Mouse (Mus musculus): Measurements from ENCODE around the gene D430041D05Rik. TPM values are rescaled to one million over a fixed set of nuclear protein-coding genes. Genes with fewer than 3 reads are reported as not detected.

The D430041D05Rik gene
- total and polyA plus RNA-seq, 3 experiments, result not detected

DNA sequence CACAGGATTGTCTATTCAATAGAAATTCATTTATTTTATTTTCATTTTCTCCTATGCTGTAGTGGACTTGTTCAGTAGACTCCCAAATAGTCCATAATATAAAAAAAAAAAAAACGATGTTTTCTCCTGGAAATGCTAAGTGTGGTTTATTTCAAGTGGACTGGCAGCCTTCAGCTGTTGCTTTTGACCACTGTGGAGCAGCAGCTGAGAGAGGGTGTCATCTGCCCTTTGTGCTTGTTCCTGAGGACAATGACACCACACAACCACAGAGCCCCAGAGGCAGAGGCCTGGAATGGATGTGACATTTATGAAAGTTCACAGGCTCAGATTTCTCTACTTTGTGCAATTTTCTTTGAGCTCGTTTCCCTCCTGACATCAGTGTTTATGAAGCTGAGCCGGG, 124.0 kb downstream of the D430041D05Rik start:
- dilution Hi-C loops (cut with MboI; ENCODE audit: extremely low pct_ligation_motif_present, extremely low pct_unique_long_range_greater_than_20kb, low sequenced_read_pairs), result no loop called here
- Histone ChIP-seq H3K4me2 (ENCODE audit: insufficient read depth, low read depth, poor library complexity, severe bottlenecking) (no peak overlapping the region), H3K9me3 (replicated peaks; ENCODE audit: low read length) (peaks cover 2% of the 10 kb centered on the region), H3K79me2 (replicated peaks; ENCODE audit: control insufficient read depth, extremely low read depth, insufficient read depth, poor library complexity, severe bottlenecking) (no peaks in the 10 kb centered on the region), H3K4me1 (ENCODE audit: control insufficient read depth in 1 of 2, insufficient read depth in 2 of 2) (no peaks in the 10 kb centered on the region), H3K4me3 (replicated peaks in 1 of 3; ENCODE audit: low read depth in 2 of 3, low read length in 2 of 3, poor library complexity in 1 of 3) (no peak overlapping the region), H3K36me3 (replicated peaks in 1 of 2; ENCODE audit: control insufficient read depth in 1 of 2, insufficient read depth in 1 of 2, low read length in 1 of 2) (no peaks in the 10 kb centered on the region), H3K9ac (ENCODE audit: insufficient read depth, low read depth) (no peak overlapping the region), H3K27me3 (replicated peaks) (peaks cover 4% of the 10 kb centered on the region), H3K27ac (ENCODE audit: insufficient read depth, low read depth) (no peak overlapping the region)
- in situ Hi-C loops (cut with MboI; ENCODE audit: low pct_ligation_motif_present, low pct_unique_long_range_greater_than_20kb, low sequenced_read_pairs), result no loop called here
- DNase-seq (ENCODE audit: extremely low read depth), result no peak
- no peak for TF ChIP-seq SIN3A (IDR thresholded peaks at IDR 0.05; ENCODE audit: low read length)

DNA sequence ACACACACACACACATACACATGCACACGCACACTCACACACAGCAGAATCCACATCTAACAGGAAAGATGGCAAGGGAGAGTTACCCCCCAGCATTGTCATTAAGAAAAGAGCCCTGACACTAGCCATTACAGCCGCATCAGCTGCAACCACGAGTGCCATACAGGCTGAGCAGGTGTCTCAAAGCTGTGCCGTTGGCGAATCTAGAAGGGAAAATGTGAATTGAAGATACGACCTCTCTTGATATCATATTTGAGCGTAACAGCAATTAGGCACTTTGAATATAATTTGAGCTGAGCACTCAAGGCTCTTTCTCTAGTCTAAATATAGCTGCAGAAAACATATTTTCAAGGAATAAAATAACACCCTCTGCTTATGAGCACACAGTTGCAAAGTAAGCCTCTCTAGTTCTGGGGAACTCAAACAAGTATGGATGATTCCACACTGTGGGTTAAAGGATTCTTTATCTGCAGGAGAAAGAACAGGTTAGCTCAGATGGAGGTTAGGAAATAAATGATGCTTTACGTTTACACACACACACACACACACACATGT, 127.3 kb downstream of the D430041D05Rik start:
- Histone ChIP-seq H3K9me3 (replicated peaks; ENCODE audit: low read length) (peaks cover 2% of the 10 kb centered on the region), H3K36me3 (replicated peaks in 1 of 2; ENCODE audit: control insufficient read depth in 1 of 2, insufficient read depth in 1 of 2, low read length in 1 of 2) (no peaks in the 10 kb centered on the region), H3K4me2 (ENCODE audit: insufficient read depth, low read depth, poor library complexity, severe bottlenecking) (no peak overlapping the region), H3K4me1 (ENCODE audit: control insufficient read depth in 1 of 2, insufficient read depth in 2 of 2) (no peaks in the 10 kb centered on the region), H3K9ac (ENCODE audit: insufficient read depth, low read depth) (no peak overlapping the region), H3K79me2 (replicated peaks; ENCODE audit: control insufficient read depth, extremely low read depth, insufficient read depth, poor library complexity, severe bottlenecking) (no peaks in the 10 kb centered on the region), H3K4me3 (replicated peaks in 1 of 3; ENCODE audit: low read depth in 2 of 3, low read length in 2 of 3, poor library complexity in 1 of 3) (no peak overlapping the region), H3K27ac (ENCODE audit: insufficient read depth, low read depth) (no peak overlapping the region), H3K27me3 (replicated peaks) (peaks cover 1% of the 10 kb centered on the region)
- dilution Hi-C loops (cut with MboI; ENCODE audit: extremely low pct_ligation_motif_present, extremely low pct_unique_long_range_greater_than_20kb, low sequenced_read_pairs), result no loop called here
- in situ Hi-C loops (cut with MboI; ENCODE audit: low pct_ligation_motif_present, low pct_unique_long_range_greater_than_20kb, low sequenced_read_pairs), result no loop called here
- TF ChIP-seq KAT2A (IDR thresholded peaks at IDR 0.05; ENCODE audit: insufficient replicate concordance, low read length) (no peak), BHLHE40 (IDR thresholded peaks at IDR 0.05; ENCODE audit: low read depth, low read length) (no peak), ELF1 (IDR thresholded peaks at IDR 0.05; ENCODE audit: low read depth, low read length) (no peak), ETS1 (conservative IDR thresholded peaks at IDR 0.05; ENCODE audit: low read depth, low read length) (no peak), GABPA (IDR thresholded peaks at IDR 0.05; ENCODE audit: insufficient replicate concordance, low read depth, low read length) (no peak), USF1 (IDR thresholded peaks at IDR 0.05; ENCODE audit: low read depth, low read length) (no peak), RAD21 (IDR thresholded peaks at IDR 0.05; ENCODE audit: low read depth, low read length) (no peak), MXI1 (IDR thresholded peaks at IDR 0.05; ENCODE audit: low read depth, low read length) (no peak), HCFC1 (IDR thresholded peaks at IDR 0.05; ENCODE audit: low read depth, low read length) (no peak), TCF12 (IDR thresholded peaks at IDR 0.05; ENCODE audit: low read depth, low read length) (no peak), POLR2AphosphoS2 (IDR thresholded peaks at IDR 0.05; ENCODE audit: low read depth, low read length) (no peak)
- no peak for DNase-seq (ENCODE audit: extremely low read depth)

GRCm38 (mm10) chr2:104282835-104283234, 128.0 kb downstream of the D430041D05Rik start:
- Histone ChIP-seq H3K4me2 (ENCODE audit: insufficient read depth, low read depth, poor library complexity, severe bottlenecking) (no peak overlapping the region), H3K27ac (ENCODE audit: insufficient read depth, low read depth) (no peak overlapping the region), H3K4me1 (ENCODE audit: control insufficient read depth in 1 of 2, insufficient read depth in 2 of 2) (no peaks in the 10 kb centered on the region), H3K79me2 (replicated peaks; ENCODE audit: control insufficient read depth, extremely low read depth, insufficient read depth, poor library complexity, severe bottlenecking) (no peaks in the 10 kb centered on the region), H3K9me3 (replicated peaks; ENCODE audit: low read length) (peaks cover 2% of the 10 kb centered on the region), H3K4me3 (replicated peaks in 1 of 3; ENCODE audit: low read depth in 2 of 3, low read length in 2 of 3, poor library complexity in 1 of 3) (no peak overlapping the region), H3K36me3 (replicated peaks in 1 of 2; ENCODE audit: control insufficient read depth in 1 of 2, insufficient read depth in 1 of 2, low read length in 1 of 2) (no peaks in the 10 kb centered on the region), H3K9ac (ENCODE audit: insufficient read depth, low read depth) (no peak overlapping the region), H3K27me3 (replicated peaks) (no peaks in the 10 kb centered on the region)
- dilution Hi-C loops (cut with MboI; ENCODE audit: extremely low pct_ligation_motif_present, extremely low pct_unique_long_range_greater_than_20kb, low sequenced_read_pairs) (no loop called here), in situ Hi-C loops (cut with MboI; ENCODE audit: low pct_ligation_motif_present, low pct_unique_long_range_greater_than_20kb, low sequenced_read_pairs) (no loop called here)
- DNase-seq (ENCODE audit: extremely low read depth), result no peak
- TF ChIP-seq HCFC1 (IDR thresholded peaks at IDR 0.05; ENCODE audit: low read depth, low read length) (no peak), TBP (conservative IDR thresholded peaks at IDR 0.05; ENCODE audit: low read depth, low read length) (no peak), UBTF (IDR thresholded peaks at IDR 0.05; ENCODE audit: low read depth, low read length) (no peak), MYC (IDR thresholded peaks at IDR 0.05; ENCODE audit: low read depth, low read length) (no peak), KAT2A (IDR thresholded peaks at IDR 0.05; ENCODE audit: insufficient replicate concordance, low read length) (no peak), ZKSCAN1 (IDR thresholded peaks at IDR 0.05; ENCODE audit: borderline replicate concordance, low read depth, low read length) (no peak), ZNF384 (IDR thresholded peaks at IDR 0.05; ENCODE audit: low read depth, low read length) (no peak), ZMIZ1 (IDR thresholded peaks at IDR 0.05; ENCODE audit: low read depth, low read length) (no peak), MEF2A (IDR thresholded peaks at IDR 0.05; ENCODE audit: borderline replicate concordance, low read depth, low read length) (no peak), SMC3 (IDR thresholded peaks at IDR 0.05; ENCODE audit: low read depth, low read length) (no peak), EP300 (IDR thresholded peaks at IDR 0.05; ENCODE audit: low read length) (no peak), NELFE (IDR thresholded peaks at IDR 0.05; ENCODE audit: low read depth, low read length) (no peak), IRF4 (IDR thresholded peaks at IDR 0.05; ENCODE audit: low read depth, low read length) (no peak), E2F4 (IDR thresholded peaks at IDR 0.05; ENCODE audit: insufficient replicate concordance, low read depth, low read length) (no peak), CHD1 (IDR thresholded peaks at IDR 0.05; ENCODE audit: low read depth, low read length) (no peak), ELF1 (IDR thresholded peaks at IDR 0.05; ENCODE audit: low read depth, low read length) (no peak), JUND (conservative IDR thresholded peaks at IDR 0.05; ENCODE audit: low read depth, low read length) (no peak)
